Mouse (Mus musculus) WW6 (cell line): ENCODE results near the gene Gm9821.

Source experiments
- DNase-seq: peaks from one replicate; pipeline ENCODE4 v3.0.0-alpha.2; 2013; ENCODE audit warnings: low read depth, low spot score

The Gm9821 gene

GRCm38 (mm10) chr2:91926949-91927348, 18.6 kb upstream of the Gm9821 start, which contains the start of gene Chrm4:
Gene Chrm4 (plus strand): TSS chr2:91927249.
- no peak for DNase-seq

DNA sequence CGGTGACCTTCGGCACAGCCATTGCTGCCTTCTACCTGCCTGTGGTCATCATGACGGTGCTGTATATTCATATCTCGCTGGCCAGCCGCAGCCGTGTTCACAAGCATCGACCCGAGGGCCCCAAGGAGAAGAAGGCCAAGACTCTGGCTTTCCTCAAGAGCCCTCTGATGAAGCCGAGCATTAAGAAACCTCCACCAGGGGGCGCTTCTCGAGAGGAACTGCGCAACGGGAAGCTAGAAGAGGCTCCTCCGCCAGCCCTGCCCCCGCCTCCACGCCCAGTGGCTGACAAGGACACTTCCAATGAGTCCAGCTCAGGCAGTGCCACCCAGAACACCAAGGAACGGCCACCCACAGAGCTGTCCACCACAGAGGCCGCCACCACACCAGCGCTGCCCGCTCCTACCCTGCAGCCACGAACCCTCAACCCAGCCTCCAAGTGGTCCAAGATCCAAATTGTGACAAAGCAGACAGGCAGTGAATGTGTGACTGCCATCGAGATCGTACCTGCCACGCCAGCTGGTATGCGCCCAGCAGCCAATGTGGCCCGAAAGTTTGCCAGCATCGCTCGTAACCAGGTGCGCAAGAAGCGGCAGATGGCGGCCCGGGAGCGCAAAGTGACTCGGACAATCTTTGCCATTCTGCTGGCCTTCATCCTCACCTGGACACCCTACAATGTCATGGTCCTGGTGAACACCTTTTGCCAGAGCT, 17.5 kb upstream of the Gm9821 start:
- no peak for DNase-seq

DNA sequence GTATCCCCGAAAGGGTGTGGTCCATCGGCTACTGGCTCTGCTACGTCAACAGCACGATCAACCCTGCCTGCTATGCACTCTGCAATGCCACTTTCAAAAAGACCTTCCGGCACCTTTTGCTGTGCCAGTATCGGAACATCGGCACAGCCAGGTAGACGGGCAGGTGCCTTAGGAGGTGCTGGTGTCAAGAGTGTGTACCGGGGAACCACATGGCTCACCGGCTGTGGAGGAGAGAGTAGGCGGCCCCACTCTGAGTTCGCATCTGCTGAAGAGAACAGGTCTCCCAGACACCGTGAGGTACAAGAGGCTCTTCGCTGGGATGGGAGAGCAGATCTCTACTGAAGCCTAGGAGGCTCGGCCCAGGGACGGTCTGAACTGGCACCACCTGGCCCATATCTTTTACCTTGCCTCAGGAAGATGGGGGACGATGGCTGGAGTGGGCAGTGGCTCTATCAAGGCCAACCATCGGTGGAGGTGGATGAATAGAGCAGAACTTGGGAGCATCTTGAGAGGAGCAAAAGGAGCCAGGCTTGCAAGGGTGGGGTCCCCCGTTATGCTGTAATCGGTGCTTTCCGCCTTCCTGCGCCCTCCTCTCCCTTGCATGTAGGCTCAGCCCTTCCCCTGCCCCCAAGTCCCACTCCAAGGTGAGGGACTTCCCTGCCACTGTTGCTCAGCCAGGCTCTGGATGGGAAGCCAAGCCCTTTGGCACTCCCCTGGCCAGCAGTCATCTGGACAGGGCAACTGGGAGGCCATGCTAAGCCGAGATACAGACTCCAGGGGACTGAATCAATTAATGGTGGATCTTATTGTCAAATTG, 16.8 kb upstream of the Gm9821 start:
- DNase-seq = no peak

- DNase-seq = no peak
These were observed 16.0 kb upstream of the Gm9821 start for GRCm38 (mm10) chr2:91929455-91929854.

DNA sequence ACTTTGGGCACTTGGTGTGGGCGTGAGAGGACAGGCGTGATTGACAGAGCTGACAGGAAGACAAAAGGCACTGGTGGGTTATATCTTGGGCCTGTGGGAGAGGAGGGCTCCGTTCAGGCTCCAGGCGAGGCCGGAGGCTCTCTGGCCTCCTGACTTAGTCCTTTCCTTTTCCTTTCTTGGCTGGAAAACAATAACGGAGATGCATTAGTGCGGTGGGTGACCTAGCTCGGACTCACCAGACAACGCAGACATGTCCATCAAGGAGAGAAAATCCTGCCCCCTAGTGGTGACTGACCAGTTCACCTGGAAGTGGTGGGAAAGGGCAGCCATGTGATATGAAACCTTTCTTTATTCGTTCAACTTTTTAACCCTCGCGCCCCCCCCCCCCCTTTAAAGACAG, 15.6 kb upstream of the Gm9821 start:
- no peak for DNase-seq

GRCm38 (mm10) chr2:91930761-91931291, 14.7 kb upstream of the Gm9821 start:
- no peak for DNase-seq

- peak; percentile 62 for DNase-seq
These were observed 14.0 kb upstream of the Gm9821 start for GRCm38 (mm10) chr2:91931328-91932159.

DNA sequence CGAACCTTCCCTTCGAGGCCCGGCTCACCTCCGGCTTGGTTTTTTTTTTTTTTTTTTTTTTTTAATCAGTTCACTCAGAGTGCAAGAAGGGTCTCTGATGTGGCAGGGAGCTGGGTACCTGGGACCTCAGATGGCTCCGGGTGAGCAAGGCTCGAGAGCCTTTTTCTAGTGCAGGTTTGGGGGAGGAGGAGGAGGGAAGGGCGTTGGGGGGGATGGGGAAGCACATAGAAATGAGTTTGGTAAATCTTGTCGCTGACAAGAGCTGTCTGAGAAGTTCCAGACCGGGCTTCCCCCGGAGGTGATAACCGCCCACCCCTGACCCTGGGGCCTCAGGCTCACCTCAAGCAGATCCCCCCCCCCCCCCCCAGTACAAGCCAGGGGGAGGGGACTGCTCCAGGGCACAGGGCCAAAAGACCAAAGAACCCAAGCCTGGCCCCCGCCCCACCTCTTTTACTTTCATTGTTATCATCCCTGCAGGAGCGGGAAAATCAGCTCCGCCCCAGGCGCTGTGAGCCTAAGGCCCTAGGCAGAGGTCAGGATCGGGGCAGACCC, 13.3 kb upstream of the Gm9821 start, which contains the start of gene Mdk:
Gene Mdk, minus strand, starts transcription at position 138 of the 552 bp plus-strand sequence.
- DNase-seq = no peak

- no peak for DNase-seq
These were observed 12.7 kb upstream of the Gm9821 start for GRCm38 (mm10) chr2:91932737-91933350.

GRCm38 (mm10) chr2:91933471-91933870, 12.0 kb upstream of the Gm9821 start:
- no peak for DNase-seq

GRCm38 (mm10) chr2:91934016-91934415, 11.5 kb upstream of the Gm9821 start:
- no peak for DNase-seq

- DNase-seq = no peak
These were observed 10.5 kb upstream of the Gm9821 start for GRCm38 (mm10) chr2:91934826-91935525.

DNA sequence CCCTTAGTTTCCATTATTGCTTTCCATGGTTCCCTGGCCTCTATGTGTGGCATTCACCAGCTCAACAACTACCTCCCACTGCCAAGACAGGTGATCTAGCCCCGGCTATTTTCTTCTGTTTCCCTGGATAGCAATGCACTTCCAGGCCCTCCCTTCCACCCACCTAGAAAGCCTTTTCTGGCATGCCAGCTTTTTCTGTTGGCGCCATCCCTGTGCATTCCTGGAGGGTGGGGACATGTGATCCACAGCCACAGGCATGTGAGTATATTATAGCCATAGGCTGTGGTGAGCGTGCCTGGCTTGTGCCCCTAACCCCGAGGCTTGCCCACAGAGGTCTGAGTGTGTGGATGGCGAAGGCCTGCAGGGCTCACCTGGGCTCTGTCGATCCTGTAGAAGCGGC, 9.3 kb upstream of the Gm9821 start:
- no peak for DNase-seq

DNA sequence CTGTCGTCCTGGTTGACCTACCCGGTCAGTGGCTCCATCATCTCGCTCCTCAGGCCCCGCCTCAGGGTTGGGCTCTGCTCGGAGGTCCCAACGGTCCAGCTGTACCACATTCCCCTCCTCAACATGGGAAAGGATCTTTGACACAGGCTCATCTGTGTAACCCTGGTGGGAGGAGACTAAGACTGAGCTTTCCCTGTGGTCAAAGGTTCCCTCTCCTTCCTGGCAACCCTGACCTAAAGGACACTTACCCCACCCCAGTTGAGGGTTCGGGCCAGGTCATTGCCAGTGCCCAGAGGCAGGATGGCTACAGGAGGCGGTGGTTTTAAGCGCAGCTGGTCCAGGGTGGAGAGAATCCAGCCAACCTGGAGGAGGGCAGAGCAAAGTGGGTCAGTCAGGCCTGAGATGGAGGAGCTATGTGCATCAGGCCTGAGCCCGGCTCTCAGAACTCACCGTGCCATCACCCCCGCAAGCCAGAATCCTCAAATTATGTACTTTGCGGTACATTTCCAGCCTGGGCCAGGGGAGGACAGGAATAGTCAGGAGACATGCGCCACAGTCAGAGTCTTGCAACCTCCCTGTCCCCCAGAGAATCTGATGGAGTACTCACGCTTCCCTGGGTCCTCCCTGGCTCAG, 6.1 kb upstream of the Gm9821 start:
- DNase-seq = no peak

GRCm38 (mm10) chr2:91942356-91942755, 3.1 kb upstream of the Gm9821 start:
- DNase-seq = no peak

DNA sequence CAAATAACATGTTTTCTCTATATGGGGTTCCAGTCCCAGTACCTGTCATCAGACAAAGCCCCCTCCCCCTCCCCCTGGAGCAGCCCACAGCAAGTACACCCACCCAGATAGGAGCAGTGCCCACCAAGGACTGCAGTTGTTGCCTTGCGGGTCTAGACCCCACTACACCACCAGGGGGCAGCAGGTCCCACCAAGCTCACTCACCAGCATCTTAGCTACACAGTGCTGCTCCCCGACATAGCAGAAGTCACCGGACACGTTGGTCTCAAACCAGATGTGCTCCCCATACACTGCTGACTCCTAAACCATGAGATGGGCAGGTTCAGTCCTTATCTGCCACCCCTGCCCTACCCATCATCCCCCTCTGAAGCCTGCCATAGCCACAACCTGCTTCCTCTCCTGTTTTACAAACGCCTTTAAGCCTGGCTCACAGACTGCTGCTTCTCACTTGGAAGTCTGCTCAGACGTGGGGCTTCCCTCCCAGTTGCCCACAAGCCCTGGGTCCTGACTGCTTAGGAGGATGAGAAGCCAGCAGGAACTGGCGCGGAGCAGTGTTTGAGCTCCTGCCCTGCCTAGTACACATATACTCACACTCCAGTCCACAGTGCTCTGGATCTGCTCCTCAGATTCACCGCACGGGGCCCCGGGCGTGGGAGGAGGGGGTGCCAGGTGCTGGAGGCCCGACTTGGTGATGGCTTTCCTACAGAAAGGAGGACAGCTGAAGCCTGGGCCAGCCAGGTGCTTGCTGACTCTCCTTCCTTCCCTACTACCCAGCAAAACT, 1.1 kb upstream of the Gm9821 start:
- no peak for DNase-seq

DNA sequence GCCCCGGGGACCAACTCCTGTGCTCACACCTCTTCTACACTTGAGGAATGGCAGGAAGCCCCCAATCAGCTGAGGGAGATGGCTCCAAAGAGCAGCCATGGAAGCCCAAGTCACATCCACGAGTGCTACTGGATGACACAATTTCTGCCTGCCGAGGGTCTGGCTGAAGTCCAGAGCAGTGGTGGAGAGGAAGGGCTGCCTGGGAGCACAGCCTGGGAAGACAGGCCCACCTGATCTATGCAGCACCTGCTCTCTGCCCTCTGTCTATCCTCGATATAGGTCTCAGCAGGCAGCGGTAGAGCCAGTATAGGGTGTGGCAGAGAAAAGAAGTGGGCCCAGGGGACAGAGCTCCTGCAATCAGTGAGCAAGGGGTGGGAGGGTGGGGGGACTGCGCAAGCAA, 1.3 kb downstream of the Gm9821 start:
- no peak for DNase-seq

DNA sequence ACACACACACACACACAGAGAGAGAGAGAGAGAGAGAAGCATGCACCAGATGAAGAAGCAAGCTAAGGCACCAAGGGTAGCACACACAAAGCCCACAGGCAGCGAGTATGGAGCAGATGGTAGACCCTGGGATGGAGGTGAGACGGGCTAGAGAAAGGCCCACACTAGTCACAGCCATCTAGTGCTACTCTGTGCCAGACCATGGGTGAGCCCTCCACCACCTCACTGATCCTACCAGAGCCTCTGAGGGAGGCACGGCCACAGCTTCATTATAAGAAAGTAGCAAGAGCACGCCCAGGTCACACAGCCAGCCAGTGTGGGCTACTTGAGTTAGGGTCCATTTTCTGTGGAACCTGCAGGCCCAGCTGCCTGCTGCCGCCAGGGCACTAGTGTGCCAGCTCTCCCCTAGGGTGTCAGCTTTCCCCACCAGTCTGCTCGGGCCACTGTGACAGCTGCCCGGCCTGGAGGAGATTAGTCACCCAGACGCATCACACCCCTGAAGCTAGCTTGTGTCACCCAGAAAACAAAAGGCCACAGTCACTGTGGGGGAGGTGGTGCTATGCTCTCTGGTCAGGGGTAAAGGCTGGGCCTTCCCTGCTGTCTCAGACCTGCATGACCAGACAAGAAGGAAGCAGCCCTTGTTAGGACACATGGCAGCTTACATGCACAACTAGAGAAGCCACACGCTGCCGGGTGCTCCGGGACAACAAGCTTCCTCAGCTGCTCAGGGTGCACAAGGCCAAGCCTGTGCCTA, 2.1 kb downstream of the Gm9821 start:
- no peak for DNase-seq
